Mouse (Mus musculus): ENCODE results near the gene Mcfd2.

DNA sequence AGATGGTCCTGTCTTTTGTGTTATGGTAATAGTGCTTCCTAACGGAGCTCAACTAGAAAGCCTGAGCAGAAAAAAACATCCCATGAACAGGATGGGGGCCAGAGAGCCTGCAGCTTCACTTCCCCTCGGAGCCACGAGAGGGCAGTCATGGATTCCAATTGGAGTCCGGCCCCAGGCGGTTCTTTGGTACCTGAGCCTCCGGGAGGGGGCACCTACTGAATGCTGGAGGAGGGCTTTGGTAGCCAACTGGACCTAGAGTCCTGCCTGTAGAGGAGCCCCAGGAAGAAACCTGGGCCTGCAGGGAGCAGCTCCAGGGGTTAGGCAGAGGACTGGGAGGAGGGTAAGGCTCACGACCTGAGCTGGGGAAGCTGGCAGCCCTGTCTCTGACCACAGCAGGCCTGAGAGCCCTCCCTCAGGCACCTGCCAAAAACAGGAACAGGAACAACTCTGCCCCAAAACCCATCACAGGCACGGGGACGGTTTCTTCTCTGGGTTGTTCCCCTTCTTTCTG is 49.3 kb upstream of the Mcfd2 start:
- TF ChIP-seq EP300 (IDR thresholded peaks at IDR 0.05; ENCODE audit: low read length) (peak; percentile 56; the same call in 1 of the 2 replicates), CTCF (conservative IDR thresholded peaks at IDR 0.05 in 1 of 2, IDR thresholded peaks at IDR 0.05 in 1 of 2; ENCODE audit: low read depth in 2 of 2, low read length in 2 of 2) (peak; percentile 54 to 99), PAX5 (IDR thresholded peaks at IDR 0.05; ENCODE audit: low read length) (no peak), MAX (IDR thresholded peaks at IDR 0.05; ENCODE audit: low read length) (0 out of 2 replicates have a peak, but pooled peaks have one; percentile 32), JUND (conservative IDR thresholded peaks at IDR 0.05; ENCODE audit: low read depth, low read length) (no peak), CHD2 (IDR thresholded peaks at IDR 0.05; ENCODE audit: low read length) (no peak), ZMIZ1 (IDR thresholded peaks at IDR 0.05; ENCODE audit: low read depth, low read length) (no peak), MXI1 (IDR thresholded peaks at IDR 0.05; ENCODE audit: low read depth, low read length) (no peak), USF1 (IDR thresholded peaks at IDR 0.05; ENCODE audit: low read depth, low read length) (no peak), ETS1 (conservative IDR thresholded peaks at IDR 0.05; ENCODE audit: low read depth, low read length) (no peak), CHD1 (IDR thresholded peaks at IDR 0.05; ENCODE audit: low read depth, low read length) (no peak), POLR2A (IDR thresholded peaks at IDR 0.05; ENCODE audit: low read depth, low read length) (no peak; the same call in 1 of the 2 replicates)
